Mouse (Mus musculus) gastrocnemius, postnatal 4 days (tissue): Measurements from ENCODE around the gene Tmprss4. TPM values are rescaled to one million over a fixed set of nuclear protein-coding genes. Genes with fewer than 3 reads are reported as not detected.

ENCODE experiments used
- DNase-seq, 2 experiments: peaks; one replicate each; pipeline ENCODE4 v3.0.0; 2021 to 2022; ENCODE audit warnings: low spot score in 2 of 2, mixed read lengths in 2 of 2
- long read RNA-seq, 2 experiments: library from polyadenylated mRNA; stranded (forward); transcript quantifications; one replicate each; pipeline ENCODE4 v2.0.0; 2021
- total RNA-seq, 2 experiments: library from RNA; stranded (reverse); gene quantifications; 2 replicates each; pipeline ENCODE4 v1.2.3; 2021

Tmprss4 gene
- not detected for total RNA-seq
- long read RNA-seq, experiment 1, partial matches to known transcripts: 0 of 3 reads
- long read RNA-seq, experiment 1, other reads (novel, unspliced or antisense): 1 of 3 reads
- long read RNA-seq, experiment 2: 0 reads

- DNase-seq: no peak
Observed at GRCm38 (mm10) chr9:45203797-45204410, at the start of gene Tmprss4. Tmprss4 (minus strand) TSS chr9:45204092.

- DNase-seq: no peak
Observed at GRCm38 (mm10) chr9:45252395-45252794, 48.5 kb upstream of the Tmprss4 start.

- DNase-seq: no peak
Observed at GRCm38 (mm10) chr9:45251990-45252389, 48.1 kb upstream of the Tmprss4 start.

- no peak for DNase-seq
Observed at GRCm38 (mm10) chr9:45251281-45251680, 47.4 kb upstream of the Tmprss4 start.

GRCm38 (mm10) chr9:45250306-45250705 lies 46.4 kb upstream of the Tmprss4 start:
- DNase-seq: no peak

- no peak for DNase-seq
Observed at GRCm38 (mm10) chr9:45247536-45247935, 43.6 kb upstream of the Tmprss4 start.

- no peak for DNase-seq
Observed at GRCm38 (mm10) chr9:45246060-45246459, 42.2 kb upstream of the Tmprss4 start.

GRCm38 (mm10) chr9:45245432-45245831 lies 41.5 kb upstream of the Tmprss4 start:
- DNase-seq: no peak

- DNase-seq: no peak
Observed at GRCm38 (mm10) chr9:45241397-45241796, 37.5 kb upstream of the Tmprss4 start.

GRCm38 (mm10) chr9:45236744-45237143 lies 32.9 kb upstream of the Tmprss4 start:
- DNase-seq: no peak

- no peak for DNase-seq
Observed at GRCm38 (mm10) chr9:45235668-45236227, 31.9 kb upstream of the Tmprss4 start.

- DNase-seq: no peak
Observed at GRCm38 (mm10) chr9:45229359-45229758, 25.5 kb upstream of the Tmprss4 start.

GRCm38 (mm10) chr9:45221567-45221966 lies 17.7 kb upstream of the Tmprss4 start:
- peak; percentile 85 to 90 for DNase-seq

GRCm38 (mm10) chr9:45219644-45220043 lies 15.8 kb upstream of the Tmprss4 start:
- DNase-seq: no peak

GRCm38 (mm10) chr9:45215526-45216179 lies 11.8 kb upstream of the Tmprss4 start:
- no peak for DNase-seq

- no peak for DNase-seq
Observed at GRCm38 (mm10) chr9:45212001-45212400, 8.1 kb upstream of the Tmprss4 start.

- no peak for DNase-seq
Observed at GRCm38 (mm10) chr9:45207015-45207743, 3.3 kb upstream of the Tmprss4 start.

GRCm38 (mm10) chr9:45206121-45206520 lies 2.2 kb upstream of the Tmprss4 start:
- DNase-seq: no peak

- no peak for DNase-seq
Observed at GRCm38 (mm10) chr9:45205143-45205542, 1.3 kb upstream of the Tmprss4 start.

- DNase-seq: no peak
Observed at GRCm38 (mm10) chr9:45202021-45202798, 1.7 kb downstream of the Tmprss4 start.
